Mouse (Mus musculus): ENCODE measurements around the gene Kcnh8. TPM values are rescaled to one million over a fixed set of nuclear protein-coding genes. Genes with fewer than 3 reads are reported as not detected.

The Kcnh8 gene
- polyA plus RNA-seq (2012; rRNA removed): 3.9 and 4.4 TPM in 2 replicates

DNA sequence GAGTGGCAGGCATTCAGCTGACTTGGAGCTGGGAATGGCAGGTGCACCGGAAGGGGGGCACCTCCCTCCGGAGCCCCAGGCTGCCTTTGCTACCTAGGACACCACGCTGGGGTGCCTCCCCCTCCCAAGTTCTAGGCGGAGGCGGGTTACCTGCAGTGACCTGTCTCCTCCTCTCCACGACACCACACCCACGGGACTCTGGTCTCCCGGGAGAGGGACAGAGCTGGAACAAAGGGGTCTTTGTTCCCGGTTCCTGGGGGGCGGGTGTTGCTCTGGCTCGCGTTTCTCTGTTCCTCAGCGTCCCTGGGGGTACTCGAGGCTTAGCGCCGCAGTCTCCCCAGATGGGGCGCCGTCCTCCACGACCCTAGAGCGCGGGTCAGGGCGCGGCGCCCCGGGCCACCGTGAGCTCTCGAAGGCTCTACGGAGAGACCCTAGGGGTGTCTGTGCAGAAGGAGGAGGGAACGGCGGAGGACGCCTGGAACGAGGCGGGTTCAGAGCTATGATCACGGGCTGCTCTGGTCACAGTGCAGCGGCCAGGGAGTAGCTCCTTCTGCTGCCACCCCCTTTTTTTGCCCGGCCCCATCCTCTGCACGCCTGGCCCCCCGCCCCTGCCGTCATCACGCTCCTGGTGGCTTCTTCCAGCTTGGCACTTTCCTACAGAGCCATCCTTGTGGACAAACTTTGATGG is at the start of gene Kcnh8:
TSS of gene Kcnh8 (plus strand) at position 617 of the 688 bp plus-strand sequence.

